Mouse (Mus musculus) monocyte, adult 2 months (primary cell): ENCODE data around the gene Stxbp5l.
"Not testable (repeated sequence)": the region's sequence is repeated elsewhere in the genome, so short reads cannot be mapped to it uniquely, and the experiment has no call there.

ENCODE experiments used
- DNase-seq, 2 experiments: peaks; one replicate each; pipeline ENCODE4 v3.0.0; 2022; ENCODE audit warnings: low spot score in 2 of 2, low read depth in 1 of 2

Stxbp5l gene

DNA sequence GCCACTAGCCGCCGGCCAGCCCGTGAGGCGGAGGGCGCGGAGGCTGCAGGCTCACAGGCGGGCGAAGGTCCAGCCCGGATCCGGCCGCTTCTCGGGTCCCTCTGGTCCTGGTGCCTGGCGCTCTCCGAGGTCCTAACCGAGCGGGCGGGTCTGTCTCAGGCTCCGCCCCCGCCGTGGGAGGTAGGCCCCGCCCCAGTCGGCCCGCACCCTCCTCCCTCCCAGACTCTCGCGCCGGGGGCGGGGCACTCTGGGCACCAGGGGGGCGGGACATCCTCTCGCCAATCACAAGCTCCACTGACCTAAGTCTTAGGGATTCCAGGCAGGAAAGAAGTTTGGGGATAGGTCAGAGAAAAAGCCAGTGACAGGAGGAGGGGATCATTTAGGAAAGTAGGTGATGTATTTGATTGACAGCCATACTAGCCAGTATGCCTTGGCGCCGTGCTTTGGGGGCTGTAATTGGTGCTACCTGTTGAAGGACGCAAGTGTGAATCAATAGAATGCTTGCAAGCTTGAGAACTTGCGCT is at the start of gene Stxbp5l:
TSS of gene Stxbp5l (minus strand) at position 142 of the 524 bp plus-strand sequence.
- DNase-seq, result no peak

DNA sequence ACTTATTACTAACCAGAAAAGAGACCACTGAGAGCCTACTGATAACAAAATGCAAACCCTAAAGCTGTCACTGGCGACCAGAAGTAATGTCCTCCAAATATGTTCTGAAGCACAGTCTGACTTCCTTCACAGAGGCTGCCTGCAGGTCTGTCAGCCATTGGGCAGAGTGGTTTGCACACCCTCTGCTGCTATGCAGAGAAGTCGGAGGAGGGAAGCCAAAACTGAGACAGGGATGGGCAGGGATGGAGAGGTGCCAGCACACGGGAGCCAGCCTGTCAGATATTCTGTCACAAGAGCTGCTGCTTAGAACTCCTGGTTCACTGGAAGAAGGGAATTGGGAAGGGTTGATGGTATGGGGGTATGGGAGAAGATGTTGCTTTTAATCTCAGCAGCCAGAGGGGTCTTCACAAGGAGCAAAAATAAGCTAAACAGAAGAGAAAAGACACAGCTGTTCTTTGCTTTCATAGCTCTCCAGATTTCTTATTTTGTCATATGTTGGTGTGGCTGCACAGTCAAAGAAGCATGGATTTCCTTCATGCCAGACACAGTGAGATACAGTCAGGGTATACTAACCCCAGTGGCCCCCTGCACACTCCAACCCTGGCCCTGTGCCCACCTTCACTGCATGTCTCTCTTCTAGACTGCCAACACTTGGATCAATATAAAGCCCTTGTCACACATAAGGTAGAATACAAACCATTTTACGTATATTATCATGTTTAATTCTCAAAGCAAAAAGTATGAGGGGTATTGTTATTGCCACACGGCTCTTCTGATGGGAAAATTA is 48.8 kb upstream of the Stxbp5l start:
- DNase-seq, result no peak

DNA sequence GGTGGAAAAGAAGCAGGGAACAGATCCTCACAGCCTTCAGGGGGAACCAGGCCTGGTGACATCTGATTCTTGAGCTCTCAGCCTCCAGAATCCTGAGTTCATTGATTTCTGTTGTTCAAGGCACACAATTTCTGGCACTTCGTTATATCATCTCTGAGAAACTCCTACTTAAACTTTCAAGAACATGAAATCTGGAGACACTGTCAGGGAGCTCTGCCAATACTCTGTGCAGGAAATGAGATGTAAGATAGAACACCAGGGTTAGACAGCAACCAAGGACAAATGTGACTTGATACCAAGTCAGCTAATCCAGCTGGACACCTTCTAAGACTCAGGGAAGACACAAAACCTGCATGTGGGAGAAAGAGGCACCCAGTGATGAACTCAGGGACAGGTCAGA is 40.7 kb upstream of the Stxbp5l start:
- no peak for DNase-seq

DNA sequence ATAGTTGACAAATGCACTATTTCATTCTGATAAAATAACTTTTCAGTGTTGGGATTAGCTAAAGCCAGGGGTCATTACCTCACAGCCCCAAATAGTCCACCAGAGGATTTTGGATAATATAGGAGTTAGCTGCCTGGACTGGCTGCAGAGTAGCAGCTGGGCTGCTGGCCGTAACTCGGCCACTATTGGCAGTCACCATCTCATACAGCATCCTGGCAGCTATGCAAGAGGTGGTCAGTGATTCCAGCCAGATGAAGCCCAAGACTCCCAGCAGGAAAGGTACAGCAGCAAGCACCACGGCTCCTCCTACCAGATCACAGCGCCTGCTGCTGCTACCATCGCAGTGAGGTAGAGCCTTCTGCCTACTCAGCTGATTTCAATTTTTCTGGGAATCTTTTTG is 38.1 kb upstream of the Stxbp5l start:
- no peak for DNase-seq

- DNase-seq, result no peak
Measured at GRCm38 (mm10) chr16:37421851-37422250, 37.1 kb upstream of the Stxbp5l start.

DNA sequence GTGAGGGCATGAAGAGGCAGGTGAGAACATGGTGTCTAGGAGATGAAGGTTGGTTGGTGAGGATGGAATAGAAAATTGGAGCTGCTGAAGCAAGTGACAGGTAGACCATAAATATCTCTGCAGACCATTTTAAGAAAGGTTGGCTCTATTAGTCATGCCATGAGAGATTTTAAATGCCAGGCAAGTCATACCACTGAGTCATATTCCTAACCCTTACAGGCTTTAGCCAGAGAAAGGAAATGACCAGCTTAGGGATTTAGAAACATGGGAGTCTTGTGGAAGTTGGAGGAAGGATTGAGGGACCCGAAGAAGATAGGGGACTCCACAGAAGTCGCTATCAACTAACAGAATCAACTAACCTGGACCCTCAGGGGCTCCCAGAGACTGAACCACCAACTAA is 35.8 kb upstream of the Stxbp5l start:
- DNase-seq, result no peak

- DNase-seq, result no peak
Measured at GRCm38 (mm10) chr16:37405536-37405935, 20.8 kb upstream of the Stxbp5l start.

DNA sequence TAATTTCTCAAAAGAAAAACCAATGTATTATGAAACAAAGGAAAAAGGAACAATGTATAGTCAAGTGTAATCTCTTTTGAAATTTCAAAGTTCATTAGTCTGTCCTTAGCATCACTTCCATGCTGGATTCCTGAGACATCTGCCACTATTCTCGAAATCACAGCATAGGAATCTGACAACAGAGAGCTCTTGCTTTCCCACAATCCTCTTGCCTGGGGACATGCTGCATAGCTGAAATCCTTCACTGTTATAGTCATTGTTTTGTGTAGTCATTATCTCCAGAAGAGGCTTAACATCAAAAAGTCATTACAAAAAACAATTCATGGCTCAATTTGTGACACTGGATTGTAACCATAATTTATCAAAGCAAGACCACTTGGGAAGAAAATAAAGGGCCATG is 20.2 kb upstream of the Stxbp5l start:
- no peak for DNase-seq

DNA sequence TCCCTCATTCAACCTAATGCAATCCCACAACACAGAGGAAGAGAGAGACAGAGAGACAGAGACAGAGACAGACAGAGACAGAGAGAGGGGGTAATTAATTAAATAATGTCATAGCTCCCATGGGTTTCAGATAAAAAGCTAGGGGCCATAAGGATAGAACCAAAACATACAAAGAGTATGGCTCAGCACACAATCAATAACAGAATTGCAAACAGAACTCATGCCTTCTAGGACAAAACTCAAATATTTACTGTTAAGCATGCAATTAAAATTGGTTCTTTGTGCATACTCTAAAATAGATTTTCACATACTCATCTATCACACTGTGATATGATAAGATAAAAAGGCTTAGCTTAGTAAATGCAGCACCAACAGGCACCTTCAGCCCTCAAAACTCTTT is 5.2 kb upstream of the Stxbp5l start:
- no peak for DNase-seq

DNA sequence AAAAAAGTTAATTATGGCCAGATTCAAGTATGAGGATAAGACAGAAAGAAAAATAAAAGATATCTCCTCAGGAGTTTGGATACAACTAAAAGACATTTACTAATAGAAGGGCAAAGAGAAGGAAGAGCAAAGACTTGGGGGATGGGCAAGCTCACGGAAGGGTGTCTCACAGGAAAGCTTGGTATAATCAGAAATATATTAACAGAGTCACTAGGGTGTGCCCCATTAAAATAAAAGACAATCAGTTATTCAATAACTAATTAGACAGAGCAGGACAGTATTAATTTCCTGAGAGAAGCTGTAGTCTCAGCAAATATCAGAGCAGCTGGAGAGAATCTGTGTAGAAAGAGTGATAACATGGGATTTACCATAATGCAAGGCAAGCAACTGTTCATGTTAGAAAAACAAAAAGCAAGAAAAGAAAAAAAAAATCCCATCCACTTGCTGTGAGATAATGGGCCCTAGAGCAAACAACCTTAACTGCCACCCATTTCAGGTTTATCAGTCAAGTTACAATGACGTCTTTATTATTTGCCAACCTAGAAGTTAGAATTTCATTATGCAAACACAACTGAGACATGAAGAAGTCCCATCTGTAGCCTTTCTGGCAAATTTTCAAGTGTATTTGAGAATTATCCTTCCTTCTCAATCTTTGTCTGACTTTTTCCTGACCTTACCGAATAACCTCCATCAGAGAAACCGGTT is 4.6 kb upstream of the Stxbp5l start:
- no peak for DNase-seq

DNA sequence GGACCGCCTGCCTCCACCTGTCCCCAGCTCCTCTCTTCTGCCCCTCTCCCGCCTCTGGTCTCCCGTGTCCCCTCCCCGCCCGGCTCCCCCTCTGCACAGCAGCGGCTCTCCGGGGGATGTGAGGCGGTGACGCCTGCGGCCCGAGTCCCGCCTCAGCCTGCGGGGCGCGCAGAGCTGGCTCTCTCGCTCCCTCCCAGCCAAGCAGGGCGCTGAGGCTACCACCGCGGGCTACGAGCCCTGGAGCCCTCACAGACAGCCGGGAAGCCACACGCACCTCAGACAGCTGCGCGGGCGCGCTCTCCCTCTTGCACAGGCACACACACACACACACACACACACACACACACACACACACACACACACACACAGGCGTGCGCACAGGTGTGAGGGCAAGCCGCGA is 393 bp downstream of the Stxbp5l start:
- DNase-seq, result no peak

DNA sequence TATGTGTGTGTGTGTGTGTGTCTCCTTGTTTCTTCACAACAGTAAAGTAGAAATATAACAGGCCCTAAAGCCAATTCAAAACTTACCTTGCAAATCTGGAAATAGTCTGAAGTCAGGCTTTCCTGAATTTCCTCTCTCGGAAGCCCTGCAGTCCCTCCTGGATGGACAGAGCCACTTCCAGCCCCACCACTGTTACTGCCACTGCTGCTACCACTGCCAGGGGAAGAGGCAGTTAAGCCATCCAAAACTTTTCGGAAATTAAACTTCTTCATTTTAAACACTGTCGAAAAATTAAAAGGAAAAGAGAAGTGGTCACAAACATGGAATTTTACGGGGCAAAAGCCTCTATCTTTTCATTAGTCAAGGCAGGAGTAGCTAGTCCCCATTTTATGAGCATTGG is 1.3 kb downstream of the Stxbp5l start:
- DNase-seq, result no peak

DNA sequence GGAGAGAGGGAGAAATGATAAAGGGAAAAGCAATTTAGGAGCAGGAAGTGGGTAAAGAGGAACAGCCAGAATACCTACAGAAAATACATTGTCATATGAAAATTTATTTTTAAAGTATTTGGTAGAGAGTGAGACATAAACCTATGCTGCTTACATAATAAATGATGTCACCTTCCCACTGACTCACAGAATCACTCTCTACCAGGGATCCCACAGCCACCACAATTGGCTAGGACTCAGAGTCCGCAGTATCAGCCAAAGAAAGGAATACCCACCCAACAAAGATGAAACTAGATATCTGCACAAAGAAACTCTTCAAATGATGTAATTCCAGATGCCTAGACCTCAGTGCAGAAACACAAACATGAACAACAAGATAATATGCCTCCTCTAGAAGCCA is 12.0 kb downstream of the Stxbp5l start:
- no peak for DNase-seq

- no peak for DNase-seq
Measured at GRCm38 (mm10) chr16:37367426-37367825, 17.3 kb downstream of the Stxbp5l start.

DNA sequence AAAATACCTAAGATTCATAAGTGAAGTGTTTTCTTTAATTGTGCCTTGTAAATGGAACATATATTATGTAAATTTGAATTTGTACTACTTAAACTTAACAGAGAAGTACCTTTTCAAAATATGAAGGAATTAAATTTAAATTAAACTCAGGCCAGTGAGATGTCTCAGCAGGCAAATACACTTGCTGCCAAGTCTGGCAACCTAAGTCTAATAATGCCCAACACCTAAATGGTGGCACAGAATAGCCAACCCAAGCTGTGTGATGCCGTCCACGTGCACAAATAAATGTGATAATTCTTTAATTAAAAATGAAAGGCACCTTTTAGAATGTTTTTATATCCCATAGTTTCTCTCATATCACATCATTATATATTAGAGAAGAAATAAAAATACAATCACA is 20.8 kb downstream of the Stxbp5l start:
- DNase-seq, result no peak

- DNase-seq, result no peak
Measured at GRCm38 (mm10) chr16:37355621-37356020, 29.1 kb downstream of the Stxbp5l start.

DNA sequence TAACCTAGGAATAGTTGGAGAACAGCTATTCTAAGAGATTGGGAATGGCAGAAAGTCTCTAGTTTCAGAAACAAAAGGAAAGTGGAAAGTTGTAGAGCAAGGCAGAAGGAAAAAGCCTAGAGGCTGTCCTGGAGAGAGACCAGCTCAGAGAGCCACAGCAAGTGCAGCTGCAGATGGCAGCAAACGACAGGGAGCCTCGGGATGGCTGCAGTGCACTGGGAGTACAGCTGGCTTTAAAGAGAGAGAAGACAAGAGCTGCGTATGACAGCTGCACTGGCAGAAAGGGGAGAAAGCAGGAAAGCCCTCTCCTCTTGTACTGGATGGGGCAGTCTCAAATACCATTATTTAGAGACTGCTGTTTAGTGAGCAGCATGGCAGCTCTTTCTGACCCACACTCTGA is 37.7 kb downstream of the Stxbp5l start:
- DNase-seq, result no peak

DNA sequence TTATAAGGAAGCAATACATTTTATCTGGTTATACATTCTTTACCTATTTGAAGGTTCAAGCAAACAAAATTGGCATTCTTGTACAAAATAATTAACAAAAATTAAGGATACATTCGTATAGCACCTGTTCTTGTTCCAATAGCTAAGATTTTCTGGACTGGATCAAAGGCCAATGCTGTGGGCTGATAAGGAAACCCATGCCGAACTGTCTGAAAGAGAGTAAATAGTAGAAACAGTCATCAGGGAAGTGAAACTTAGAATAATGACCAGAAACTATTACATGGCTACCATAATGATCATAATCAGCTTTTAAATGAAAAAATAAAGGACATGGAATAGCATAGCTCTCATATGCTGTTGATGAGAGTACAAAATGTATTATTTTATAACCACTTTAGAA is 39.8 kb downstream of the Stxbp5l start:
- DNase-seq, result no peak

- not testable (repeated sequence) for DNase-seq
Measured at GRCm38 (mm10) chr16:37341446-37341845, 43.3 kb downstream of the Stxbp5l start.

GRCm38 (mm10) chr16:37338177-37338576 is 46.6 kb downstream of the Stxbp5l start:
- DNase-seq, result no peak

DNA sequence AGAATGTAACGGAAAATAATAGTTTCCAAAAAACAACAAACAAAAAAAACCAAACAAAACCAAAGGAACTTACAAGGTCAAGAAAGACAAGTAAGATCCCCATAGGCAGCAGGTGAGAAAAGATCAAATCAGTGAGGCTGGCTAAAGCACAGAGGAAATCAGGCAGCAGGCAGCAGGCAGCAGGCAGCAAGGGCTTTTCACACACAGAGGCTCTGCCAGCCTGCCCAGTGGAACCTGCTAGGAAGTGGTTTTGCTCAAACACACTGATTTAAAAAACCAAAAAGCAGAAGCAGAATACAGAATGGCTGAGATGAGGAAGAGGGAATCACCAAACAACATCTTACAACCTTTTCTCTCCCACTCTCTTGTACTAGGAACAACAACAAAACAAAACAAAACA is 47.2 kb downstream of the Stxbp5l start:
- DNase-seq, result no peak

GRCm38 (mm10) chr16:37304441-37304840 is 80.3 kb downstream of the Stxbp5l start:
- DNase-seq, result no peak
